Mouse (Mus musculus) megakaryocyte, embryonic 14.5 days (primary cell): ENCODE data around the gene Gm525. TPM values are rescaled to one million over a fixed set of nuclear protein-coding genes. Genes with fewer than 3 reads are reported as not detected.
"Not testable (repeated sequence)": the region's sequence is repeated elsewhere in the genome, so short reads cannot be mapped to it uniquely, and the experiment has no call there.

ENCODE experiments used
- H3K27me3 ChIP-seq: replicated peaks from 2 replicates; pipeline ENCODE3; 2012; ENCODE audit warnings: inconsistent platforms
- H3K36me3 ChIP-seq: replicated peaks from 2 replicates; pipeline ENCODE3; 2012; ENCODE audit warnings: low read length, inconsistent platforms, mixed read lengths
- H3K4me1 ChIP-seq: 2 replicates; pipeline ENCODE4 v1.6.1; 2012; ENCODE audit warnings: inconsistent platforms
- H3K4me3 ChIP-seq: replicated peaks from 2 replicates; pipeline ENCODE3; 2012; ENCODE audit warnings: moderate library complexity, mild to moderate bottlenecking, inconsistent platforms
- H3K9me3 ChIP-seq: 2 replicates; pipeline ENCODE4 v1.6.1; 2012; ENCODE audit warnings: inconsistent platforms
- FLI1 ChIP-seq: IDR thresholded peaks from 2 replicates; pipeline ENCODE4 v1.6.1; 2012; ENCODE audit warnings: low read length, inconsistent platforms, mixed read lengths
- GATA1 ChIP-seq: IDR thresholded peaks from 3 replicates; pipeline ENCODE4 v1.6.1; 2012; ENCODE audit warnings: mixed read lengths, low read length, inconsistent platforms, borderline replicate concordance
- polyA plus RNA-seq: library from polyadenylated mRNA; stranded (reverse); fragments of >175 nt; gene quantifications from 2 replicates; pipeline ENCODE4 v1.2.3, GENCODE M21; 2012; ENCODE audit warnings: low replicate concordance; ENCODE audit not compliant: insufficient read depth

Gene Gm525
- polyA plus RNA-seq, 1 experiment = not detected

- Histone ChIP-seq H3K27me3 (no peaks in the 10 kb centered on the region), H3K36me3 (peaks cover 10% of the 10 kb centered on the region), H3K4me1 (peaks cover 17% of the 10 kb centered on the region), H3K9me3 (peaks cover 23% of the 10 kb centered on the region; the same call in 1 of the 2 replicates), H3K4me3 (no peak overlapping the region)
- no peak for TF ChIP-seq GATA1
- TF ChIP-seq FLI1 = no peak
Observed at GRCm38 (mm10) chr11:89092714-89093113, 19.1 kb downstream of the Gm525 start.

GRCm38 (mm10) chr11:89095306-89095705 lies 21.7 kb downstream of the Gm525 start:
- H3K36me3 ChIP-seq = peaks cover 10% of the 10 kb centered on the region
- H3K4me3 ChIP-seq = no peak overlapping the region
- H3K4me1 ChIP-seq = peaks cover 34% of the 10 kb centered on the region
- H3K27me3 ChIP-seq = no peaks in the 10 kb centered on the region
- no peak for TF ChIP-seq FLI1
- no peak for TF ChIP-seq GATA1
- H3K9me3 ChIP-seq = peaks cover 18% of the 10 kb centered on the region; the same call in 1 of the 2 replicates

GRCm38 (mm10) chr11:89097292-89097691 lies 23.7 kb downstream of the Gm525 start:
- Histone ChIP-seq H3K9me3 (peaks cover 18% of the 10 kb centered on the region; the same call in 1 of the 2 replicates), H3K4me1 (peaks cover 47% of the 10 kb centered on the region)
- H3K27me3 ChIP-seq, H3K4me3 ChIP-seq, H3K36me3 ChIP-seq: not testable (repeated sequence)

GRCm38 (mm10) chr11:89098083-89098835 lies 24.6 kb downstream of the Gm525 start:
- Histone ChIP-seq H3K27me3 (no peaks in the 10 kb centered on the region), H3K9me3 (peaks cover 18% of the 10 kb centered on the region; the same call in 1 of the 2 replicates), H3K4me1 (peaks cover 47% of the 10 kb centered on the region), H3K36me3 (peaks cover 10% of the 10 kb centered on the region), H3K4me3 (peak overlapping the region; percentile 78)
- TF ChIP-seq FLI1 (no peak), GATA1 (no peak)

GRCm38 (mm10) chr11:89098930-89099329 lies 25.3 kb downstream of the Gm525 start:
- H3K36me3 ChIP-seq = peaks cover 7% of the 10 kb centered on the region
- peaks cover 18% of the 10 kb centered on the region; the same call in 1 of the 2 replicates for H3K9me3 ChIP-seq
- TF ChIP-seq GATA1 = no peak
- peaks cover 50% of the 10 kb centered on the region for H3K4me1 ChIP-seq
- H3K27me3 ChIP-seq = no peaks in the 10 kb centered on the region
- no peak overlapping the region for H3K4me3 ChIP-seq

GRCm38 (mm10) chr11:89100403-89100802 lies 26.8 kb downstream of the Gm525 start:
- TF ChIP-seq GATA1 (no peak), FLI1 (no peak)
- H3K9me3 ChIP-seq = peaks cover 14% of the 10 kb centered on the region; the same call in 1 of the 2 replicates
- peak overlapping the region; percentile 92 for H3K4me3 ChIP-seq
- H3K4me1 ChIP-seq = peaks cover 50% of the 10 kb centered on the region
- no peaks in the 10 kb centered on the region for H3K27me3 ChIP-seq
- H3K36me3 ChIP-seq = peaks cover 3% of the 10 kb centered on the region

GRCm38 (mm10) chr11:89100826-89101321 lies 27.2 kb downstream of the Gm525 start:
- Histone ChIP-seq H3K4me3 (peak overlapping the region; percentile 92), H3K9me3 (peaks cover 9% of the 10 kb centered on the region; the same call in 1 of the 2 replicates), H3K4me1 (peaks cover 50% of the 10 kb centered on the region), H3K27me3 (no peaks in the 10 kb centered on the region), H3K36me3 (peaks cover 3% of the 10 kb centered on the region)
- TF ChIP-seq GATA1 (no peak), FLI1 (no peak)

- H3K9me3 ChIP-seq = no peaks in the 10 kb centered on the region
- peaks cover 56% of the 10 kb centered on the region for H3K4me1 ChIP-seq
- no peaks in the 10 kb centered on the region for H3K27me3 ChIP-seq
- TF ChIP-seq FLI1 (no peak), GATA1 (no peak)
- H3K36me3 ChIP-seq = no peaks in the 10 kb centered on the region
- peak overlapping the region; percentile 25 for H3K4me3 ChIP-seq
Observed at GRCm38 (mm10) chr11:89103166-89103565, 29.5 kb downstream of the Gm525 start.

GRCm38 (mm10) chr11:89105211-89105610 lies 31.6 kb downstream of the Gm525 start:
- no peaks in the 10 kb centered on the region for H3K36me3 ChIP-seq
- no peak for TF ChIP-seq GATA1
- no peak for TF ChIP-seq FLI1
- H3K4me1 ChIP-seq = peaks cover 43% of the 10 kb centered on the region
- H3K27me3 ChIP-seq = peaks cover 8% of the 10 kb centered on the region
- H3K4me3 ChIP-seq = no peak overlapping the region
- H3K9me3 ChIP-seq = no peaks in the 10 kb centered on the region

- H3K9me3 ChIP-seq = no peaks in the 10 kb centered on the region
- peaks cover 13% of the 10 kb centered on the region for H3K27me3 ChIP-seq
- TF ChIP-seq FLI1 = no peak
- TF ChIP-seq GATA1 = no peak
- no peaks in the 10 kb centered on the region for H3K36me3 ChIP-seq
- peaks cover 39% of the 10 kb centered on the region for H3K4me1 ChIP-seq
- no peak overlapping the region for H3K4me3 ChIP-seq
Observed at GRCm38 (mm10) chr11:89105823-89106222, 32.2 kb downstream of the Gm525 start.
